Mouse (Mus musculus): Measurements from ENCODE around the gene Rmi1. TPM values are rescaled to one million over a fixed set of nuclear protein-coding genes. Genes with fewer than 3 reads are reported as not detected.
"Not testable (repeated sequence)": the region's sequence is repeated elsewhere in the genome, so short reads cannot be mapped to it uniquely, and the experiment has no call there.

Gene Rmi1
- polyA plus RNA-seq, 1 experiment from 2014 or later, result 36.6 TPM

GRCm38 (mm10) chr13:58421026-58421425 lies 19.0 kb downstream of the Rmi1 start:
- Histone ChIP-seq H3K4me3 (ENCODE audit: inconsistent target) (no peak overlapping the region), H3K27ac (no peak overlapping the region), H3K36me3 (ENCODE audit: inconsistent target) (no peaks in the 10 kb centered on the region), H3K79me2 (ENCODE audit: inconsistent target) (no peaks in the 10 kb centered on the region)
- WGBS (ENCODE audit: missing documents), result 92% methylated on average over 4 of the region's 4 CpGs

GRCm38 (mm10) chr13:58422242-58422641 lies 20.2 kb downstream of the Rmi1 start:
- WGBS (ENCODE audit: missing documents), result 87% methylated on average over 4 of the region's 4 CpGs
- H3K4me3 ChIP-seq (ENCODE audit: inconsistent target), result no peak overlapping the region
- H3K79me2 ChIP-seq (ENCODE audit: inconsistent target), result no peaks in the 10 kb centered on the region
- no peak overlapping the region for H3K27ac ChIP-seq
- no peaks in the 10 kb centered on the region for H3K36me3 ChIP-seq (ENCODE audit: inconsistent target)

- Histone ChIP-seq H3K4me3 (ENCODE audit: inconsistent target) (no peak overlapping the region), H3K79me2 (ENCODE audit: inconsistent target) (no peaks in the 10 kb centered on the region), H3K36me3 (ENCODE audit: inconsistent target) (no peaks in the 10 kb centered on the region), H3K27ac (no peak overlapping the region)
- 71% methylated on average over 10 of the region's 10 CpGs for WGBS (ENCODE audit: missing documents)
Measured at GRCm38 (mm10) chr13:58423061-58423660, 21.1 kb downstream of the Rmi1 start.

- H3K27ac ChIP-seq, result no peak overlapping the region
- WGBS (ENCODE audit: missing documents), result 92% methylated on average over 2 of the region's 2 CpGs
- no peak overlapping the region for H3K4me3 ChIP-seq (ENCODE audit: inconsistent target)
- no peaks in the 10 kb centered on the region for H3K36me3 ChIP-seq (ENCODE audit: inconsistent target)
- H3K79me2 ChIP-seq (ENCODE audit: inconsistent target), result no peaks in the 10 kb centered on the region
Measured at GRCm38 (mm10) chr13:58439716-58440115, 37.7 kb downstream of the Rmi1 start.

- no peaks in the 10 kb centered on the region for H3K36me3 ChIP-seq (ENCODE audit: inconsistent target)
- 57% methylated on average over 3 of the region's 4 CpGs for WGBS (ENCODE audit: missing documents)
- no peak overlapping the region for H3K4me3 ChIP-seq (ENCODE audit: inconsistent target)
- H3K79me2 ChIP-seq (ENCODE audit: inconsistent target), result no peaks in the 10 kb centered on the region
- H3K27ac ChIP-seq, result no peak overlapping the region
Measured at GRCm38 (mm10) chr13:58443326-58443725, 41.3 kb downstream of the Rmi1 start.

GRCm38 (mm10) chr13:58443787-58444186 lies 41.7 kb downstream of the Rmi1 start:
- no peaks in the 10 kb centered on the region for H3K79me2 ChIP-seq (ENCODE audit: inconsistent target)
- 3% methylated on average over 7 of the region's 7 CpGs for WGBS (ENCODE audit: missing documents)
- no peak overlapping the region for H3K27ac ChIP-seq
- no peaks in the 10 kb centered on the region for H3K36me3 ChIP-seq (ENCODE audit: inconsistent target)
- no peak overlapping the region for H3K4me3 ChIP-seq (ENCODE audit: inconsistent target)

GRCm38 (mm10) chr13:58446541-58446940 lies 44.5 kb downstream of the Rmi1 start:
- no peak overlapping the region for H3K27ac ChIP-seq
- no peaks in the 10 kb centered on the region for H3K36me3 ChIP-seq (ENCODE audit: inconsistent target)
- no peaks in the 10 kb centered on the region for H3K79me2 ChIP-seq (ENCODE audit: inconsistent target)
- no peak overlapping the region for H3K4me3 ChIP-seq (ENCODE audit: inconsistent target)
- WGBS (ENCODE audit: missing documents), result 46% methylated on average over 2 of the region's 2 CpGs

- Histone ChIP-seq H3K36me3 (ENCODE audit: inconsistent target) (no peaks in the 10 kb centered on the region), H3K79me2 (ENCODE audit: inconsistent target) (no peaks in the 10 kb centered on the region), H3K4me3 (ENCODE audit: inconsistent target) (no peak overlapping the region), H3K27ac (no peak overlapping the region)
- 94% methylated on average over 21 of the region's 22 CpGs for WGBS (ENCODE audit: missing documents)
Measured at GRCm38 (mm10) chr13:58450459-58451182, 48.6 kb downstream of the Rmi1 start.

- Histone ChIP-seq H3K79me2 (ENCODE audit: inconsistent target) (no peaks in the 10 kb centered on the region), H3K4me3 (ENCODE audit: inconsistent target) (no peak overlapping the region), H3K27ac (no peak overlapping the region), H3K36me3 (ENCODE audit: inconsistent target) (no peaks in the 10 kb centered on the region)
- 77% methylated on average over 4 of the region's 4 CpGs for WGBS (ENCODE audit: missing documents)
Measured at GRCm38 (mm10) chr13:58452246-58452645, 50.2 kb downstream of the Rmi1 start.

- 20% methylated on average over 32 of the region's 32 CpGs for WGBS (ENCODE audit: missing documents)
- Histone ChIP-seq H3K27ac (no peak overlapping the region), H3K4me3 (ENCODE audit: inconsistent target) (peak overlapping the region; percentile 14; the same call in 1 of the 2 replicates), H3K79me2 (ENCODE audit: inconsistent target) (no peaks in the 10 kb centered on the region), H3K36me3 (ENCODE audit: inconsistent target) (no peaks in the 10 kb centered on the region)
Measured at GRCm38 (mm10) chr13:58452651-58453413, 50.8 kb downstream of the Rmi1 start.

GRCm38 (mm10) chr13:58453541-58453940 lies 51.5 kb downstream of the Rmi1 start:
- no peaks in the 10 kb centered on the region for H3K79me2 ChIP-seq (ENCODE audit: inconsistent target)
- no peak overlapping the region for H3K4me3 ChIP-seq (ENCODE audit: inconsistent target)
- WGBS (ENCODE audit: missing documents), result 30% methylated on average over 8 of the region's 10 CpGs
- H3K27ac ChIP-seq, result no peak overlapping the region
- H3K36me3 ChIP-seq (ENCODE audit: inconsistent target), result no peaks in the 10 kb centered on the region

GRCm38 (mm10) chr13:58456547-58456946 lies 54.5 kb downstream of the Rmi1 start:
- Histone ChIP-seq H3K79me2 (ENCODE audit: inconsistent target) (no peaks in the 10 kb centered on the region), H3K4me3 (ENCODE audit: inconsistent target) (no peak overlapping the region)
- 74% methylated on average over 10 of the region's 10 CpGs for WGBS (ENCODE audit: missing documents)

GRCm38 (mm10) chr13:58458811-58459210 lies 56.8 kb downstream of the Rmi1 start:
- not testable (repeated sequence) for H3K27ac ChIP-seq; H3K4me3 ChIP-seq (ENCODE audit: inconsistent target); H3K79me2 ChIP-seq (ENCODE audit: inconsistent target); H3K36me3 ChIP-seq (ENCODE audit: inconsistent target)
- WGBS (ENCODE audit: missing documents), result 33% methylated on average over 3 of the region's 6 CpGs

More at GRCm38 (mm10) chr13:58456547-58456946, 54.5 kb downstream of the Rmi1 start:
- Histone ChIP-seq H3K27ac (no peak overlapping the region), H3K36me3 (ENCODE audit: inconsistent target) (no peaks in the 10 kb centered on the region)
